Mouse (Mus musculus): ENCODE data around the gene Ugt1a1. TPM values are rescaled to one million over a fixed set of nuclear protein-coding genes. Genes with fewer than 3 reads are reported as not detected.
A peak's percentile ranks its signal among the peaks of the same experiment; 100 is the strongest.

Gene Ugt1a1
- polyA plus RNA-seq, 1 experiment from 2014 or later: not detected

- Histone ChIP-seq H3K27me3 (replicated peaks; ENCODE audit: control insufficient read depth, insufficient read depth, low read length) (no peaks in the 10 kb centered on the region), H3K4me1 (replicated peaks; ENCODE audit: control insufficient read depth, insufficient read depth, low read length) (no peaks in the 10 kb centered on the region), H3K27ac (ENCODE audit: low read length) (no peak overlapping the region), H3K9me3 (ENCODE audit: control insufficient read depth, low read length) (peaks cover 25% of the 10 kb centered on the region), H3K9ac (replicated peaks; ENCODE audit: low read depth, low read length) (no peak overlapping the region), H3K36me3 (ENCODE audit: control insufficient read depth, insufficient read depth) (peaks cover 37% of the 10 kb centered on the region), H3K4me3 (replicated peaks; ENCODE audit: low read length) (no peak overlapping the region), H3K4me2 (ENCODE audit: low read length) (no peak overlapping the region)
- 0 out of 2 replicates have a peak, but pooled peaks have one; percentile 3 for ATAC-seq
- 80% methylated on average over 8 of the region's 8 CpGs for WGBS
Observed at GRCm38 (mm10) chr1:88258881-88259642, 47.3 kb downstream of the Ugt1a1 start.

GRCm38 (mm10) chr1:88259643-88260024 is 47.9 kb downstream of the Ugt1a1 start:
- H3K9me3 ChIP-seq (ENCODE audit: control insufficient read depth, low read length): peaks cover 21% of the 10 kb centered on the region
- no peaks in the 10 kb centered on the region for H3K27me3 ChIP-seq (replicated peaks; ENCODE audit: control insufficient read depth, insufficient read depth, low read length)
- no peak overlapping the region for H3K4me3 ChIP-seq (replicated peaks; ENCODE audit: low read length)
- 79% methylated on average over 4 of the region's 4 CpGs for WGBS
- H3K27ac ChIP-seq (ENCODE audit: low read length): no peak overlapping the region
- no peak overlapping the region for H3K4me2 ChIP-seq (ENCODE audit: low read length)
- H3K4me1 ChIP-seq (replicated peaks; ENCODE audit: control insufficient read depth, insufficient read depth, low read length): no peaks in the 10 kb centered on the region
- no peak overlapping the region for H3K9ac ChIP-seq (replicated peaks; ENCODE audit: low read depth, low read length)
- no peak; the same call in 1 of the 2 replicates for ATAC-seq
- H3K36me3 ChIP-seq (ENCODE audit: control insufficient read depth, insufficient read depth): peaks cover 42% of the 10 kb centered on the region

- H3K9ac ChIP-seq (replicated peaks; ENCODE audit: low read depth, low read length): no peak overlapping the region
- peaks cover 47% of the 10 kb centered on the region for H3K36me3 ChIP-seq (ENCODE audit: control insufficient read depth, insufficient read depth)
- no peaks in the 10 kb centered on the region for H3K4me1 ChIP-seq (replicated peaks; ENCODE audit: control insufficient read depth, insufficient read depth, low read length)
- H3K27me3 ChIP-seq (replicated peaks; ENCODE audit: control insufficient read depth, insufficient read depth, low read length): no peaks in the 10 kb centered on the region
- H3K9me3 ChIP-seq (ENCODE audit: control insufficient read depth, low read length): peaks cover 17% of the 10 kb centered on the region
- ATAC-seq: peak; percentile 2; the same call in 1 of the 2 replicates
- H3K4me2 ChIP-seq (ENCODE audit: low read length): no peak overlapping the region
- no peak overlapping the region for H3K27ac ChIP-seq (ENCODE audit: low read length)
- WGBS: 83% methylated on average over 6 of the region's 6 CpGs
- H3K4me3 ChIP-seq (replicated peaks; ENCODE audit: low read length): no peak overlapping the region
Observed at GRCm38 (mm10) chr1:88260114-88260513, 48.4 kb downstream of the Ugt1a1 start.

GRCm38 (mm10) chr1:88260604-88261377 is 49.0 kb downstream of the Ugt1a1 start:
- Histone ChIP-seq H3K9me3 (ENCODE audit: control insufficient read depth, low read length) (peaks cover 11% of the 10 kb centered on the region), H3K4me3 (replicated peaks; ENCODE audit: low read length) (no peak overlapping the region), H3K9ac (replicated peaks; ENCODE audit: low read depth, low read length) (no peak overlapping the region), H3K27ac (ENCODE audit: low read length) (no peak overlapping the region), H3K27me3 (replicated peaks; ENCODE audit: control insufficient read depth, insufficient read depth, low read length) (no peaks in the 10 kb centered on the region), H3K36me3 (ENCODE audit: control insufficient read depth, insufficient read depth) (peaks cover 54% of the 10 kb centered on the region), H3K4me2 (ENCODE audit: low read length) (no peak overlapping the region), H3K4me1 (replicated peaks; ENCODE audit: control insufficient read depth, insufficient read depth, low read length) (no peaks in the 10 kb centered on the region)
- ATAC-seq: no peak
- WGBS: 85% methylated on average over 10 of the region's 10 CpGs

- Histone ChIP-seq H3K36me3 (ENCODE audit: control insufficient read depth, insufficient read depth) (peaks cover 63% of the 10 kb centered on the region), H3K4me1 (replicated peaks; ENCODE audit: control insufficient read depth, insufficient read depth, low read length) (no peaks in the 10 kb centered on the region), H3K4me2 (ENCODE audit: low read length) (no peak overlapping the region), H3K4me3 (replicated peaks; ENCODE audit: low read length) (no peak overlapping the region), H3K9ac (replicated peaks; ENCODE audit: low read depth, low read length) (no peak overlapping the region), H3K9me3 (ENCODE audit: control insufficient read depth, low read length) (0 out of 2 replicates have a peak, but pooled peaks cover 3% of the 10 kb centered on the region), H3K27me3 (replicated peaks; ENCODE audit: control insufficient read depth, insufficient read depth, low read length) (no peaks in the 10 kb centered on the region), H3K27ac (ENCODE audit: low read length) (no peak overlapping the region)
- ATAC-seq: no peak
- 89% methylated on average over 7 of the region's 7 CpGs for WGBS
Observed at GRCm38 (mm10) chr1:88261706-88262105, 49.9 kb downstream of the Ugt1a1 start.

- 82% methylated on average over 4 of the region's 4 CpGs for WGBS
- H3K4me3 ChIP-seq (replicated peaks; ENCODE audit: low read length): no peak overlapping the region
- no peaks in the 10 kb centered on the region for H3K27me3 ChIP-seq (replicated peaks; ENCODE audit: control insufficient read depth, insufficient read depth, low read length)
- no peak overlapping the region for H3K27ac ChIP-seq (ENCODE audit: low read length)
- no peaks in the 10 kb centered on the region for H3K9me3 ChIP-seq (ENCODE audit: control insufficient read depth, low read length)
- no peak overlapping the region for H3K9ac ChIP-seq (replicated peaks; ENCODE audit: low read depth, low read length)
- no peak overlapping the region for H3K4me2 ChIP-seq (ENCODE audit: low read length)
- H3K4me1 ChIP-seq (replicated peaks; ENCODE audit: control insufficient read depth, insufficient read depth, low read length): no peaks in the 10 kb centered on the region
- H3K36me3 ChIP-seq (ENCODE audit: control insufficient read depth, insufficient read depth): peaks cover 69% of the 10 kb centered on the region
- ATAC-seq: no peak
Observed at GRCm38 (mm10) chr1:88262255-88262654, 50.5 kb downstream of the Ugt1a1 start.

GRCm38 (mm10) chr1:88262961-88263360 is 51.2 kb downstream of the Ugt1a1 start:
- Histone ChIP-seq H3K9ac (replicated peaks; ENCODE audit: low read depth, low read length) (no peak overlapping the region), H3K9me3 (ENCODE audit: control insufficient read depth, low read length) (no peaks in the 10 kb centered on the region), H3K4me3 (replicated peaks; ENCODE audit: low read length) (no peak overlapping the region), H3K27ac (ENCODE audit: low read length) (no peak overlapping the region), H3K4me1 (replicated peaks; ENCODE audit: control insufficient read depth, insufficient read depth, low read length) (no peaks in the 10 kb centered on the region), H3K36me3 (ENCODE audit: control insufficient read depth, insufficient read depth) (peaks cover 76% of the 10 kb centered on the region), H3K27me3 (replicated peaks; ENCODE audit: control insufficient read depth, insufficient read depth, low read length) (no peaks in the 10 kb centered on the region), H3K4me2 (ENCODE audit: low read length) (no peak overlapping the region)
- WGBS: 78% methylated on average over 6 of the region's 6 CpGs
- no peak for ATAC-seq

GRCm38 (mm10) chr1:88263778-88264177 is 52.0 kb downstream of the Ugt1a1 start:
- WGBS: 90% methylated on average over 5 of the region's 5 CpGs
- Histone ChIP-seq H3K4me2 (ENCODE audit: low read length) (no peak overlapping the region), H3K36me3 (ENCODE audit: control insufficient read depth, insufficient read depth) (peaks cover 84% of the 10 kb centered on the region), H3K27me3 (replicated peaks; ENCODE audit: control insufficient read depth, insufficient read depth, low read length) (no peaks in the 10 kb centered on the region), H3K4me1 (replicated peaks; ENCODE audit: control insufficient read depth, insufficient read depth, low read length) (no peaks in the 10 kb centered on the region), H3K4me3 (replicated peaks; ENCODE audit: low read length) (no peak overlapping the region), H3K27ac (ENCODE audit: low read length) (no peak overlapping the region), H3K9me3 (ENCODE audit: control insufficient read depth, low read length) (no peaks in the 10 kb centered on the region), H3K9ac (replicated peaks; ENCODE audit: low read depth, low read length) (no peak overlapping the region)
- ATAC-seq: no peak

GRCm38 (mm10) chr1:88264237-88264868 is 52.6 kb downstream of the Ugt1a1 start:
- no peaks in the 10 kb centered on the region for H3K27me3 ChIP-seq (replicated peaks; ENCODE audit: control insufficient read depth, insufficient read depth, low read length)
- no peaks in the 10 kb centered on the region for H3K4me1 ChIP-seq (replicated peaks; ENCODE audit: control insufficient read depth, insufficient read depth, low read length)
- H3K4me3 ChIP-seq (replicated peaks; ENCODE audit: low read length): no peak overlapping the region
- no peak overlapping the region for H3K4me2 ChIP-seq (ENCODE audit: low read length)
- H3K9me3 ChIP-seq (ENCODE audit: control insufficient read depth, low read length): no peaks in the 10 kb centered on the region
- WGBS: 90% methylated on average over 7 of the region's 7 CpGs
- peaks cover 90% of the 10 kb centered on the region for H3K36me3 ChIP-seq (ENCODE audit: control insufficient read depth, insufficient read depth)
- no peak overlapping the region for H3K27ac ChIP-seq (ENCODE audit: low read length)
- H3K9ac ChIP-seq (replicated peaks; ENCODE audit: low read depth, low read length): no peak overlapping the region
- ATAC-seq: no peak
